Mouse (Mus musculus): ENCODE results near the gene Muc3a. TPM values are rescaled to one million over a fixed set of nuclear protein-coding genes. Genes with fewer than 3 reads are reported as not detected.

The Muc3a gene
- total and polyA plus RNA-seq, 2 experiments from 2014 or later: 0.34 TPM; not detected in 1

DNA sequence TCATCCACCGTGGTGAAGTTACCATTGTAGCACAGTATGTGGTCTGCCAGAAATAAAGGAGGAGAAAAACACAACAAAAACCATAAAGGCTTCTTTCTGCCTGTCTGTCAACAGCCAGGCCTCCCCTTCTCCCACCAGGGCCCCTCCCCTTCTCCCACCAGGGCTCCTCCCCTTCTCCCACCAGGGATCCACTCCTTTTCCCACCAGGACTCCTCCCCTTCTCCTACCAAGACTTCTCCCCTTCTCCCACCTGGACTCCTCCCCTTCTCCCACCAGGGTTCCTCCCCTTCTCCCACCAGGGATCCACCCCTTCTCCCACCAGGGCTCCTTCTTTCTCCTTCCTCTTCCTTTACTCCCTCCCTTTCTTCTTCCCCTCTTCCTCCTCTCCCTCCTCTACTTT is 39.6 kb downstream of the Muc3a start:
- no peak for TF ChIP-seq EP300 (IDR thresholded peaks at IDR 0.05; ENCODE audit: low read depth)
- Histone ChIP-seq H3K4me2 (ENCODE audit: low read depth, low read length) (no peak overlapping the region), H3K36me3 (replicated peaks; ENCODE audit: control insufficient read depth, insufficient read depth, low read length) (no peaks in the 10 kb centered on the region), H3K27ac (ENCODE audit: low read depth) (no peak overlapping the region), H3K4me1 (ENCODE audit: control insufficient read depth, insufficient read depth) (no peaks in the 10 kb centered on the region), H3K27me3 (ENCODE audit: control insufficient read depth, insufficient read depth, low read length) (no peaks in the 10 kb centered on the region), H3K4me3 (ENCODE audit: low read depth, low read length) (no peak overlapping the region), H3K9ac (replicated peaks; ENCODE audit: low read depth, low read length) (no peak overlapping the region), H3K9me3 (replicated peaks; ENCODE audit: control insufficient read depth, low read length) (no peaks in the 10 kb centered on the region)
- 0% methylated on average over 1 of the region's 1 CpGs for WGBS
- DNase-seq (ENCODE audit: low spot score) (no peak), ATAC-seq (ENCODE audit: insufficient read depth, low read depth) (no peak)

DNA sequence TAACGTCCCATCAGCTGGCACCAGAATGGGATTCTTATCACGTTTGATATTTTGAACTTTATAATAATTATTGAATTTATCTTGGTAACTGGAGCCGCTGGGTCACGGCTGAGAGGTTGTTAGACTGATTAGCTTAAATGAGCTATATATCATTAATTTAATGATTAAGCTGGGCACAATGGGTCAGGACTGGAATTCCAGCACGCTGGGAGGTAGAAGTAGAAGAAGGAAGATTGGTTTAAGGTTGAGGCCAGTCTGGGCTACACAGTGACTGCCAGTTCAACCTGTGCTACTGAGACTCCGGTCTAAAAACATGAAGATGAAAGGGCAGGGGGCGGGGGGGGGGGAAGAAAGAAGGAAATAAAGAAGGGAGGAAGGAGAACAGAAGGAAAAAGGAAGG is 40.7 kb downstream of the Muc3a start:
- H3K9me3 ChIP-seq (replicated peaks; ENCODE audit: control insufficient read depth, low read length): no peaks in the 10 kb centered on the region
- no peak overlapping the region for H3K4me2 ChIP-seq (ENCODE audit: low read depth, low read length)
- no peaks in the 10 kb centered on the region for H3K4me1 ChIP-seq (ENCODE audit: control insufficient read depth, insufficient read depth)
- H3K4me3 ChIP-seq (ENCODE audit: low read depth, low read length): no peak overlapping the region
- H3K27me3 ChIP-seq (ENCODE audit: control insufficient read depth, insufficient read depth, low read length): no peaks in the 10 kb centered on the region
- H3K27ac ChIP-seq (ENCODE audit: low read depth): no peak overlapping the region
- H3K36me3 ChIP-seq (replicated peaks; ENCODE audit: control insufficient read depth, insufficient read depth, low read length): no peaks in the 10 kb centered on the region
- 65% methylated on average over 7 of the region's 7 CpGs for WGBS
- ATAC-seq (ENCODE audit: insufficient read depth, low read depth) (no peak), DNase-seq (ENCODE audit: low spot score) (no peak)
- no peak overlapping the region for H3K9ac ChIP-seq (replicated peaks; ENCODE audit: low read depth, low read length)
- no peak for TF ChIP-seq CTCF (IDR thresholded peaks at IDR 0.05; ENCODE audit: low read depth)
- no peak for TF ChIP-seq EP300 (IDR thresholded peaks at IDR 0.05; ENCODE audit: low read depth)

DNA sequence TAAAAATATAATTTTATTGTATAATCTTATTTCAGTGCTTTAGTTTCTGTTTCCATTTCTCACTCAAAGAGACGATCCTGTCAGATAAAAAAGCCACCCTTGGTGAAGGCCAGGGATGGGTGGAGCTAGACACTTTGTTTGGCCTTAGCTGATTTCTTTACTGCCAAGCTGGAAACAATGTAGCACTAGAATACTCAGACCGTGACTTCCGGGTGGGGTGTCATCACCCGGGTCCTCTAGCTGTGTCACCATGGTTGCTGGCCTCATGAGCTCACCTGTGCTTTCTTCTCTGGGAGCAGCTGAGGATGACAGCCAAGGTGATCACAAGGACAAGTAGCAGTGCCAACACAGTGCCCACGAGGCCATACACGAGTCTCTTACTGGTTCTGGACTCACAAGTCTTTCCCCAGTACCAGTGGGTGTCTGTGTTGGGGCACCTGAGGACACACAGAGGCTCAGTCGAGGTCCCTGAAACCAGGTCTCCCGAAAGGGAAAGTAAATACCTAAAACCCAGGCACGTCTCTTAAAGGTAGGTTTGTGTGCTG is 41.3 kb downstream of the Muc3a start:
- no peak overlapping the region for H3K27ac ChIP-seq (ENCODE audit: low read depth)
- H3K4me3 ChIP-seq (ENCODE audit: low read depth, low read length): no peak overlapping the region
- no peaks in the 10 kb centered on the region for H3K36me3 ChIP-seq (replicated peaks; ENCODE audit: control insufficient read depth, insufficient read depth, low read length)
- DNase-seq (ENCODE audit: low spot score) (no peak), ATAC-seq (ENCODE audit: insufficient read depth, low read depth) (no peak)
- H3K4me2 ChIP-seq (ENCODE audit: low read depth, low read length): no peak overlapping the region
- no peaks in the 10 kb centered on the region for H3K9me3 ChIP-seq (replicated peaks; ENCODE audit: control insufficient read depth, low read length)
- H3K9ac ChIP-seq (replicated peaks; ENCODE audit: low read depth, low read length): no peak overlapping the region
- 62% methylated on average over 9 of the region's 9 CpGs for WGBS
- no peaks in the 10 kb centered on the region for H3K27me3 ChIP-seq (ENCODE audit: control insufficient read depth, insufficient read depth, low read length)
- no peaks in the 10 kb centered on the region for H3K4me1 ChIP-seq (ENCODE audit: control insufficient read depth, insufficient read depth)
- TF ChIP-seq CTCF (IDR thresholded peaks at IDR 0.05; ENCODE audit: low read depth): no peak
- no peak for TF ChIP-seq EP300 (IDR thresholded peaks at IDR 0.05; ENCODE audit: low read depth)

DNA sequence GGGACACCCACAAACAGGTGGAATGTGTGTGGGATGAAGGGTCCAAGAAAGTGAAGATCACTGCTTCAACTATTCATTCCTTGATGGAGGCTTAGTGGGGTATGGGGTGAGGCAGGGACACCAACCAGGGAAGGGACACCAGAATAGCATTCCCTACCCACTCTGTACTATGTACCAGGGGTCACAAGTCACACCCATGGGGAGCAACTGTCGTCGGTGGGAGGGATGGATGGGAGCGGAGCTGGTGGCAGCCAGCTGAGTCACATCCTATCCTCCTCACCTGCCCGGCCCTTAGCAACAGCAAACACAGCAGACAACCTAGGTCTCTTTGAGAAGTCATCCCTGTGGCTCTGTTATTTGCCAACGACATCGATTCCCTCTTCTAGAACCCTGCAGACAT is 44.6 kb downstream of the Muc3a start:
- Histone ChIP-seq H3K27me3 (ENCODE audit: control insufficient read depth, insufficient read depth, low read length) (no peaks in the 10 kb centered on the region), H3K36me3 (replicated peaks; ENCODE audit: control insufficient read depth, insufficient read depth, low read length) (no peaks in the 10 kb centered on the region), H3K27ac (ENCODE audit: low read depth) (no peak overlapping the region), H3K9ac (replicated peaks; ENCODE audit: low read depth, low read length) (no peak overlapping the region), H3K4me3 (ENCODE audit: low read depth, low read length) (no peak overlapping the region), H3K9me3 (replicated peaks; ENCODE audit: control insufficient read depth, low read length) (no peaks in the 10 kb centered on the region), H3K4me1 (ENCODE audit: control insufficient read depth, insufficient read depth) (no peaks in the 10 kb centered on the region), H3K4me2 (ENCODE audit: low read depth, low read length) (no peak overlapping the region)
- DNase-seq (ENCODE audit: low spot score) (no peak), ATAC-seq (ENCODE audit: insufficient read depth, low read depth) (no peak)
- no peak for TF ChIP-seq EP300 (IDR thresholded peaks at IDR 0.05; ENCODE audit: low read depth)
- no peak for TF ChIP-seq CTCF (IDR thresholded peaks at IDR 0.05; ENCODE audit: low read depth)
- 62% methylated on average over 6 of the region's 6 CpGs for WGBS

DNA sequence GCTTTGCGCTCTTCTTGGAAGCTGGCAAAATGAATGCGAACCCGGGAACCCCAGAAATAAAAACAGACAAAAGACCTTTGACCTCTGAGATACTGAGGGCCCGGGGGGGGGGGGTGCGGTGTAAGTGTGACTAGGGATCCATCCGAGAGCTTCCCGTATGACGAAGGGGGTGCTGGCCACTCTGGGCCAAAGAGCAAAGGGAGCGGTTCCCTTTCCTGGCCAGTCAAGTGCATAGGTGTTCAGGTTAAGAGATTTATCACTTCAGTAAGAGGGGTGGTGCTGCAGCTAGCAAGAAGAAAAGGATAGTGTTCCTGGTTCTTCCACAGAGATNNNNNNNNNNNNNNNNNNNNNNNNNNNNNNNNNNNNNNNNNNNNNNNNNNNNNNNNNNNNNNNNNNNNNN is 46.2 kb downstream of the Muc3a start:
- no peaks in the 10 kb centered on the region for H3K27me3 ChIP-seq (ENCODE audit: control insufficient read depth, insufficient read depth, low read length)
- no peaks in the 10 kb centered on the region for H3K36me3 ChIP-seq (replicated peaks; ENCODE audit: control insufficient read depth, insufficient read depth, low read length)
- H3K27ac ChIP-seq (ENCODE audit: low read depth): no peak overlapping the region
- no peak for DNase-seq (ENCODE audit: low spot score)
- H3K9ac ChIP-seq (replicated peaks; ENCODE audit: low read depth, low read length): no peak overlapping the region
- ATAC-seq (ENCODE audit: insufficient read depth, low read depth): no peak
- H3K4me3 ChIP-seq (ENCODE audit: low read depth, low read length): no peak overlapping the region
- H3K9me3 ChIP-seq (replicated peaks; ENCODE audit: control insufficient read depth, low read length): no peaks in the 10 kb centered on the region
- no peak overlapping the region for H3K4me2 ChIP-seq (ENCODE audit: low read depth, low read length)
- no peaks in the 10 kb centered on the region for H3K4me1 ChIP-seq (ENCODE audit: control insufficient read depth, insufficient read depth)
- 67% methylated on average over 9 of the region's 9 CpGs for WGBS
- no peak for TF ChIP-seq CTCF (IDR thresholded peaks at IDR 0.05; ENCODE audit: low read depth)
- TF ChIP-seq EP300 (IDR thresholded peaks at IDR 0.05; ENCODE audit: low read depth): no peak

DNA sequence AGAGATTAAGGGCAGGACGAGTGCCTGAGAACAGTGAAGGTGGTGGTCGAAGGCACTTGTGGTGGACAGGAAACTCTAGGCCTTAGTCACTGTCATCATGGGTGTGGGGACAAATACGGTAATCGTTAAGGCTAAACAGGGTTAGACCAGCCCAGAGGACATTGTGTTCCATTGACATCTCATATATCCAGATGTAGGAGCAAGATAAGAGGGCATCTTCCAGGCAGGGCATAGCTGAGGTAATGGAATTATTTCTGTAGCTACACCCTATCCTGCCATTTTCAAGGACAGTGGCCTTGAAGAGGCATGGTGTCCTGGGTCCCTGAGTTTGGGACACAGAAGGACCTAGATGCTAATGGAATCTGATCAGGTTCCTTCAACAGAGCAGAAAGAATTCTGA is 50.3 kb downstream of the Muc3a start:
- Histone ChIP-seq H3K4me2 (ENCODE audit: low read depth, low read length) (no peak overlapping the region), H3K36me3 (replicated peaks; ENCODE audit: control insufficient read depth, insufficient read depth, low read length) (no peaks in the 10 kb centered on the region), H3K27ac (ENCODE audit: low read depth) (no peak overlapping the region), H3K4me3 (ENCODE audit: low read depth, low read length) (no peak overlapping the region), H3K4me1 (ENCODE audit: control insufficient read depth, insufficient read depth) (no peaks in the 10 kb centered on the region), H3K27me3 (ENCODE audit: control insufficient read depth, insufficient read depth, low read length) (no peaks in the 10 kb centered on the region), H3K9ac (replicated peaks; ENCODE audit: low read depth, low read length) (no peak overlapping the region), H3K9me3 (replicated peaks; ENCODE audit: control insufficient read depth, low read length) (no peaks in the 10 kb centered on the region)
- WGBS: 59% methylated on average over 4 of the region's 4 CpGs
- no peak for ATAC-seq (ENCODE audit: insufficient read depth, low read depth)
- no peak for DNase-seq (ENCODE audit: low spot score)
- TF ChIP-seq CTCF (IDR thresholded peaks at IDR 0.05; ENCODE audit: low read depth) (no peak), EP300 (IDR thresholded peaks at IDR 0.05; ENCODE audit: low read depth) (no peak)

Data from heart, postnatal 0 days (tissue).